Mouse (Mus musculus) midbrain, embryonic 13.5 days (tissue): ENCODE measurements around the gene Dglucy. TPM values are rescaled to one million over a fixed set of nuclear protein-coding genes. Genes with fewer than 3 reads are reported as not detected.
A peak's percentile ranks its signal among the peaks of the same experiment; 100 is the strongest.

ENCODE experiments used
- ATAC-seq: fragments of 200-750 bp; cut with Nextera tagmentation; 2 replicates; pipeline ENCODE4 v1.8.0; 2017; ENCODE audit warnings: mild to moderate bottlenecking, moderate TSS enrichment, moderate library complexity
- H3K27ac ChIP-seq: fragments of 300-500 bp; sonication (generic); 2 replicates; pipeline ENCODE4 v1.5.1; 2015; ENCODE audit warnings: inconsistent platforms, mild to moderate bottlenecking, moderate library complexity
- H3K27me3 ChIP-seq: fragments of 300-500 bp; sonication (generic); 2 replicates; pipeline ENCODE4 v1.6.1; 2015; ENCODE audit warnings: mild to moderate bottlenecking, inconsistent platforms
- H3K36me3 ChIP-seq: fragments of 300-500 bp; sonication (generic); 2 replicates; pipeline ENCODE4 v1.6.1; 2015; ENCODE audit warnings: mild to moderate bottlenecking, inconsistent platforms
- H3K4me1 ChIP-seq: fragments of 300-500 bp; sonication (generic); replicated peaks from 2 replicates; pipeline ENCODE4 v1.6.1; 2015; ENCODE audit warnings: inconsistent platforms
- H3K4me2 ChIP-seq: fragments of 300-500 bp; sonication (generic); replicated peaks from 2 replicates; pipeline ENCODE4 v1.6.1; 2015; ENCODE audit warnings: moderate library complexity, mild to moderate bottlenecking, inconsistent platforms
- H3K4me3 ChIP-seq: fragments of 300-500 bp; sonication (generic); replicated peaks from 2 replicates; pipeline ENCODE4 v1.5.1; 2015; ENCODE audit warnings: mild to moderate bottlenecking, inconsistent platforms
- H3K9ac ChIP-seq: fragments of 300-500 bp; sonication (generic); replicated peaks from 2 replicates; pipeline ENCODE4 v1.6.1; 2015; ENCODE audit warnings: mild to moderate bottlenecking, inconsistent platforms
- H3K9me3 ChIP-seq: fragments of 300-500 bp; sonication (generic); 2 replicates; pipeline ENCODE4 v1.6.1; 2016; ENCODE audit warnings: mild to moderate bottlenecking, inconsistent platforms
- WGBS: fragments of 180-500 bp; shearing (Covaris S2); methylation state at CpG from one replicate; pipeline ENCODE4 v1.1.7; 2015; 5-methylcytosine and 5-hydroxymethylcytosine counted together
- polyA plus RNA-seq: library from polyadenylated mRNA; unstranded; fragments of >200 nt; fragmentation: Nextera tagmentation; extraction: Ambion mirVana; gene quantifications from 2 replicates; pipeline ENCODE4 v1.2.1, GENCODE M21; 2015

Gene Dglucy
- polyA plus RNA-seq, 1 experiment from 2014 or later, result 2.1 TPM

- Histone ChIP-seq H3K27me3 (no peaks in the 10 kb centered on the region), H3K9ac (no peak overlapping the region), H3K4me2 (no peak overlapping the region), H3K9me3 (no peaks in the 10 kb centered on the region), H3K27ac (no peak overlapping the region), H3K36me3 (no peaks in the 10 kb centered on the region), H3K4me1 (peaks cover 10% of the 10 kb centered on the region), H3K4me3 (no peak overlapping the region)
- WGBS, result 79% methylated on average over 13 of the region's 13 CpGs
- ATAC-seq, result no peak
Measured at GRCm38 (mm10) chr12:100764329-100765018, 14.4 kb upstream of the Dglucy start.

- Histone ChIP-seq H3K4me1 (no peaks in the 10 kb centered on the region), H3K4me3 (no peak overlapping the region), H3K27ac (no peak overlapping the region), H3K9ac (no peak overlapping the region), H3K4me2 (no peak overlapping the region), H3K36me3 (no peaks in the 10 kb centered on the region), H3K9me3 (no peaks in the 10 kb centered on the region), H3K27me3 (no peaks in the 10 kb centered on the region)
- 89% methylated on average over 6 of the region's 6 CpGs for WGBS
- no peak for ATAC-seq
Measured at GRCm38 (mm10) chr12:100769871-100770270, 9.0 kb upstream of the Dglucy start.

- 86% methylated on average over 3 of the region's 3 CpGs for WGBS
- no peak overlapping the region for H3K9ac ChIP-seq
- no peaks in the 10 kb centered on the region for H3K9me3 ChIP-seq
- H3K27ac ChIP-seq, result no peak overlapping the region
- H3K4me1 ChIP-seq, result no peaks in the 10 kb centered on the region
- H3K36me3 ChIP-seq, result no peaks in the 10 kb centered on the region
- ATAC-seq, result no peak
- no peaks in the 10 kb centered on the region for H3K27me3 ChIP-seq
- H3K4me2 ChIP-seq, result no peak overlapping the region
- no peak overlapping the region for H3K4me3 ChIP-seq
Measured at GRCm38 (mm10) chr12:100770765-100771164, 8.1 kb upstream of the Dglucy start.

- Histone ChIP-seq H3K36me3 (no peaks in the 10 kb centered on the region), H3K9ac (no peak overlapping the region), H3K27me3 (no peaks in the 10 kb centered on the region), H3K4me2 (no peak overlapping the region), H3K4me3 (no peak overlapping the region), H3K4me1 (no peaks in the 10 kb centered on the region), H3K9me3 (no peaks in the 10 kb centered on the region), H3K27ac (no peak overlapping the region)
- 51% methylated on average over 7 of the region's 7 CpGs for WGBS
- no peak for ATAC-seq
Measured at GRCm38 (mm10) chr12:100772230-100772984, 6.5 kb upstream of the Dglucy start.

GRCm38 (mm10) chr12:100774756-100775155 lies 4.1 kb upstream of the Dglucy start:
- Histone ChIP-seq H3K4me2 (no peak overlapping the region), H3K4me3 (no peak overlapping the region), H3K27ac (no peak overlapping the region), H3K4me1 (peaks cover 15% of the 10 kb centered on the region), H3K27me3 (no peaks in the 10 kb centered on the region), H3K36me3 (no peaks in the 10 kb centered on the region), H3K9ac (no peak overlapping the region), H3K9me3 (no peaks in the 10 kb centered on the region)
- no peak for ATAC-seq
- WGBS, result 89% methylated on average over 7 of the region's 7 CpGs

- Histone ChIP-seq H3K27me3 (no peaks in the 10 kb centered on the region), H3K4me1 (peaks cover 16% of the 10 kb centered on the region), H3K9me3 (no peaks in the 10 kb centered on the region), H3K9ac (no peak overlapping the region), H3K36me3 (no peaks in the 10 kb centered on the region), H3K4me3 (no peak overlapping the region), H3K4me2 (no peak overlapping the region), H3K27ac (no peak overlapping the region)
- ATAC-seq, result no peak
Measured at GRCm38 (mm10) chr12:100775291-100775690, 3.6 kb upstream of the Dglucy start.

- Histone ChIP-seq H3K4me1 (peaks cover 16% of the 10 kb centered on the region), H3K36me3 (no peaks in the 10 kb centered on the region), H3K9me3 (no peaks in the 10 kb centered on the region), H3K27me3 (no peaks in the 10 kb centered on the region), H3K9ac (no peak overlapping the region), H3K4me2 (no peak overlapping the region), H3K4me3 (no peak overlapping the region), H3K27ac (no peak overlapping the region)
- ATAC-seq, result no peak
- 88% methylated on average over 8 of the region's 8 CpGs for WGBS
Measured at GRCm38 (mm10) chr12:100775911-100776581, 2.8 kb upstream of the Dglucy start.

- 95% methylated on average over 6 of the region's 6 CpGs for WGBS
- H3K4me3 ChIP-seq, result no peak overlapping the region
- ATAC-seq, result no peak
Measured at GRCm38 (mm10) chr12:100776991-100777390, 1.9 kb upstream of the Dglucy start.

GRCm38 (mm10) chr12:100778276-100778933 lies 452 bp upstream of the Dglucy start:
- Histone ChIP-seq H3K27me3 (no peaks in the 10 kb centered on the region), H3K9me3 (no peaks in the 10 kb centered on the region), H3K4me1 (peaks cover 16% of the 10 kb centered on the region), H3K4me3 (no peak overlapping the region), H3K9ac (no peak overlapping the region), H3K36me3 (no peaks in the 10 kb centered on the region), H3K4me2 (no peak overlapping the region), H3K27ac (peak overlapping the region; percentile 67; the same call in 1 of the 2 replicates)
- ATAC-seq, result no peak; the same call in 1 of the 2 replicates
- 91% methylated on average over 10 of the region's 10 CpGs for WGBS

More at GRCm38 (mm10) chr12:100776991-100777390, 1.9 kb upstream of the Dglucy start:
- H3K27ac ChIP-seq, result no peak overlapping the region
- peaks cover 16% of the 10 kb centered on the region for H3K4me1 ChIP-seq
- H3K9ac ChIP-seq, result no peak overlapping the region
- H3K27me3 ChIP-seq, result no peaks in the 10 kb centered on the region
- no peaks in the 10 kb centered on the region for H3K9me3 ChIP-seq
- no peaks in the 10 kb centered on the region for H3K36me3 ChIP-seq
- H3K4me2 ChIP-seq, result no peak overlapping the region

- 94% methylated on average over 10 of the region's 10 CpGs for whole genome bisulfite sequencing
- Histone ChIP-seq H3K4me3 (no peak overlapping the region), H3K27me3 (no peaks in the 10 kb centered on the region), H3K36me3 (no peaks in the 10 kb centered on the region), H3K9ac (no peak overlapping the region), H3K9me3 (no peaks in the 10 kb centered on the region), H3K4me2 (no peak overlapping the region), H3K27ac (no peak overlapping the region), H3K4me1 (peaks cover 16% of the 10 kb centered on the region)
- no peak for ATAC-seq
Measured at GRCm38 (mm10) chr12:100780416-100780815, 1.6 kb downstream of the Dglucy start.

GRCm38 (mm10) chr12:100781428-100782120 lies 2.7 kb downstream of the Dglucy start:
- Histone ChIP-seq H3K27me3 (no peaks in the 10 kb centered on the region), H3K4me2 (no peak overlapping the region), H3K9ac (no peak overlapping the region), H3K36me3 (no peaks in the 10 kb centered on the region), H3K4me1 (peaks cover 16% of the 10 kb centered on the region), H3K9me3 (no peaks in the 10 kb centered on the region), H3K27ac (no peak overlapping the region), H3K4me3 (no peak overlapping the region)
- ATAC-seq, result no peak
- 92% methylated on average over 13 of the region's 13 CpGs for WGBS
